Mouse (Mus musculus): Measurements from ENCODE around the gene Gm10647.

- TF ChIP-seq EP300 (IDR thresholded peaks at IDR 0.05; ENCODE audit: low read depth) (no peak), CTCF (IDR thresholded peaks at IDR 0.05; ENCODE audit: low read depth) (no peak)
These were observed 27.6 kb upstream of the Gm10647 start for GRCm38 (mm10) chr9:66769275-66769674.

Data from heart, postnatal 0 days (tissue).